Mouse (Mus musculus): Measurements from ENCODE around the gene Zfp282. TPM values are rescaled to one million over a fixed set of nuclear protein-coding genes. Genes with fewer than 3 reads are reported as not detected.
A peak's percentile ranks its signal among the peaks of the same experiment; 100 is the strongest.
"Not testable (repeated sequence)": the region's sequence is repeated elsewhere in the genome, so short reads cannot be mapped to it uniquely, and the experiment has no call there.

Zfp282 gene
- total RNA-seq (2022) = 1 to 10 TPM; 3.7 to 4.5 (median 4.2) TPM

GRCm38 (mm10) chr6:47877058-47877457 is at the start of gene Zfp282:
Gene Zfp282, plus strand, starts transcription at chr6:47877204.
- DNase-seq (ENCODE audit: low spot score) = no peak

- DNase-seq (ENCODE audit: low spot score) = no peak
Observed at GRCm38 (mm10) chr6:47827462-47827861, 49.5 kb upstream of the Zfp282 start.

GRCm38 (mm10) chr6:47828950-47829349 is 48.1 kb upstream of the Zfp282 start:
- no peak for DNase-seq (ENCODE audit: low spot score)

- DNase-seq (ENCODE audit: low spot score) = peak; percentile 89
Observed at GRCm38 (mm10) chr6:47830104-47831078, 46.6 kb upstream of the Zfp282 start, which contains the start of gene Zfp786. Gene Zfp786, minus strand, starts transcription at chr6:47830867.

- no peak for DNase-seq (ENCODE audit: low spot score)
Observed at GRCm38 (mm10) chr6:47832220-47832619, 44.8 kb upstream of the Zfp282 start.

- peak; percentile 92 for DNase-seq (ENCODE audit: low spot score)
Observed at GRCm38 (mm10) chr6:47835482-47835983, 41.5 kb upstream of the Zfp282 start, which contains the start of gene Zfp398. Gene Zfp398, plus strand, starts transcription at chr6:47835661.

GRCm38 (mm10) chr6:47835984-47836521 is 41.0 kb upstream of the Zfp282 start:
- DNase-seq (ENCODE audit: low spot score) = peak; percentile 18

- no peak for DNase-seq (ENCODE audit: low spot score)
Observed at GRCm38 (mm10) chr6:47837630-47838029, 39.4 kb upstream of the Zfp282 start.

- DNase-seq (ENCODE audit: low spot score) = no peak
Observed at GRCm38 (mm10) chr6:47841077-47841476, 35.9 kb upstream of the Zfp282 start.

GRCm38 (mm10) chr6:47841831-47842230 is 35.2 kb upstream of the Zfp282 start:
- DNase-seq (ENCODE audit: low spot score) = no peak

- DNase-seq (ENCODE audit: low spot score) = no peak
Observed at GRCm38 (mm10) chr6:47842337-47842736, 34.7 kb upstream of the Zfp282 start.

GRCm38 (mm10) chr6:47845779-47846178 is 31.2 kb upstream of the Zfp282 start:
- no peak for DNase-seq (ENCODE audit: low spot score)

GRCm38 (mm10) chr6:47857241-47857640 is 19.8 kb upstream of the Zfp282 start:
- DNase-seq (ENCODE audit: low spot score) = no peak

- not testable (repeated sequence) for DNase-seq (ENCODE audit: low spot score)
Observed at GRCm38 (mm10) chr6:47857729-47858128, 19.3 kb upstream of the Zfp282 start.

- no peak for DNase-seq (ENCODE audit: low spot score)
Observed at GRCm38 (mm10) chr6:47872266-47872665, 4.7 kb upstream of the Zfp282 start.

GRCm38 (mm10) chr6:47877461-47878132 is 593 bp downstream of the Zfp282 start:
- DNase-seq (ENCODE audit: low spot score) = peak; percentile 91

GRCm38 (mm10) chr6:47878133-47878514 is 1.1 kb downstream of the Zfp282 start:
- no peak for DNase-seq (ENCODE audit: low spot score)

- DNase-seq (ENCODE audit: low spot score) = no peak
Observed at GRCm38 (mm10) chr6:47878593-47878992, 1.6 kb downstream of the Zfp282 start.

GRCm38 (mm10) chr6:47879049-47879716 is 2.2 kb downstream of the Zfp282 start:
- no peak for DNase-seq (ENCODE audit: low spot score)

- no peak for DNase-seq (ENCODE audit: low spot score)
Observed at GRCm38 (mm10) chr6:47880166-47880565, 3.2 kb downstream of the Zfp282 start.

- no peak for DNase-seq (ENCODE audit: low spot score)
Observed at GRCm38 (mm10) chr6:47888812-47889383, 11.9 kb downstream of the Zfp282 start.
